Mouse (Mus musculus) brain, embryonic 14.5 days (tissue): Measurements from ENCODE around the gene Clrn2.
A peak's percentile ranks its signal among the peaks of the same experiment; 100 is the strongest.

Experiments
- CTCF ChIP-seq: fragments of 200-500 bp; IDR thresholded peaks from 2 replicates; pipeline ENCODE4 v1.5.1; 2012; ENCODE audit warnings: inconsistent platforms, mild to moderate bottlenecking, moderate library complexity, borderline replicate concordance; ENCODE audit not compliant: insufficient read depth, insufficient read length; ENCODE audit errors: extremely low read depth
- POLR2A ChIP-seq: fragments of 200-500 bp; IDR thresholded peaks from 2 replicates; pipeline ENCODE4 v1.6.1; 2012; ENCODE audit warnings: mild to moderate bottlenecking, inconsistent platforms, borderline replicate concordance; ENCODE audit not compliant: poor library complexity, insufficient read depth, insufficient read length, severe bottlenecking; ENCODE audit errors: extremely low read depth

- no peak for TF ChIP-seq POLR2A
- peak; percentile 60 for TF ChIP-seq CTCF
Measured at GRCm38 (mm10) chr5:45419841-45420638, 33.5 kb upstream of the Clrn2 start.
